Mouse (Mus musculus) MEL (cell line): ENCODE results near the gene Aifm1. TPM values are rescaled to one million over a fixed set of nuclear protein-coding genes. Genes with fewer than 3 reads are reported as not detected.

Experiments used
- DNase-seq: peaks from one replicate; pipeline ENCODE4 v3.0.0; 2011; ENCODE audit warnings: low read depth, low spot score
- H3K27ac ChIP-seq: 2 replicates; pipeline ENCODE4 v1.5.1; 2012; ENCODE audit warnings: low read depth, mild to moderate bottlenecking, control low read depth, low read length, moderate library complexity; ENCODE audit not compliant: control insufficient read depth
- H3K27me3 ChIP-seq, 2 experiments: fragments of 150-350 bp in 1 of 2; sonication (generic) in 1 of 2; 2 replicates each; pipeline ENCODE4 v1.6.1; 2012; ENCODE audit warnings: low read length in 2 of 2, mild to moderate bottlenecking in 2 of 2, improper control_type of control experiment in 1 of 2, moderate library complexity in 1 of 2; ENCODE audit not compliant: insufficient read depth in 2 of 2, control insufficient read depth in 1 of 2
- H3K36me3 ChIP-seq, 2 experiments: 2 replicates each; pipeline ENCODE4 v1.6.1; 2012 to 2014; ENCODE audit warnings: low read length in 2 of 2, improper control_type of control experiment in 1 of 2, inconsistent platforms in 1 of 2, mild to moderate bottlenecking in 1 of 2; ENCODE audit not compliant: insufficient read depth in 2 of 2, control insufficient read depth in 1 of 2
- H3K4me1 ChIP-seq, 2 experiments: fragments of 150-350 bp in 1 of 2; sonication (generic) in 1 of 2; 2 replicates each; pipeline ENCODE4 v1.6.1; 2012; ENCODE audit warnings: low read length in 2 of 2, improper control_type of control experiment in 1 of 2, mild to moderate bottlenecking in 1 of 2; ENCODE audit not compliant: insufficient read depth in 2 of 2, control insufficient read depth in 1 of 2
- H3K4me3 ChIP-seq, 2 experiments: fragments of 150-350 bp in 1 of 2; sonication (generic) in 1 of 2; 2 replicates each; pipeline ENCODE4 v1.5.1; 2012; ENCODE audit warnings: low read depth in 2 of 2, low read length in 2 of 2, mild to moderate bottlenecking in 2 of 2, moderate library complexity in 2 of 2, control low read depth in 1 of 2, improper control_type of control experiment in 1 of 2; ENCODE audit not compliant: control insufficient read depth in 1 of 2, insufficient read depth in 1 of 2
- H3K79me2 ChIP-seq: 2 replicates; pipeline ENCODE4 v1.6.1; 2012; ENCODE audit warnings: mild to moderate bottlenecking, low read length, moderate library complexity; ENCODE audit not compliant: control insufficient read depth, poor library complexity, insufficient read depth
- H3K9ac ChIP-seq: 2 replicates; pipeline ENCODE4 v1.6.1; 2012; ENCODE audit warnings: low read depth, mild to moderate bottlenecking, control low read depth, low read length, moderate library complexity; ENCODE audit not compliant: control insufficient read depth, poor library complexity, severe bottlenecking
- H3K9me3 ChIP-seq: fragments of 150-350 bp; sonication (generic); replicated peaks from 2 replicates; pipeline ENCODE4 v1.6.1; 2012; ENCODE audit warnings: mild to moderate bottlenecking, low read length, improper control_type of control experiment, moderate library complexity; ENCODE audit not compliant: insufficient read depth
- CHD1 ChIP-seq: IDR thresholded peaks from 2 replicates; pipeline ENCODE4 v1.6.1; 2012; ENCODE audit warnings: low read depth, mild to moderate bottlenecking, inconsistent platforms, low read length, improper control_type of control experiment
- E2F4 ChIP-seq: IDR thresholded peaks from 2 replicates; pipeline ENCODE4 v1.6.1; 2011; ENCODE audit warnings: low read depth, low read length, improper control_type of control experiment, borderline replicate concordance
- ELF1 ChIP-seq: IDR thresholded peaks from 2 replicates; pipeline ENCODE4 v1.6.1; 2014; ENCODE audit warnings: low read depth, mild to moderate bottlenecking, inconsistent platforms, low read length, improper control_type of control experiment, moderate library complexity
- GABPA ChIP-seq: IDR thresholded peaks from 2 replicates; pipeline ENCODE4 v1.6.1; 2012; ENCODE audit warnings: low read depth, mild to moderate bottlenecking, inconsistent platforms, low read length, improper control_type of control experiment, moderate library complexity
- GATA1 ChIP-seq: IDR thresholded peaks from 2 replicates; pipeline ENCODE4 v1.6.1; 2011; ENCODE audit warnings: low read depth, low read length, improper control_type of control experiment
- HCFC1 ChIP-seq: IDR thresholded peaks from 2 replicates; pipeline ENCODE4 v1.6.1; 2012; ENCODE audit warnings: low read depth, mild to moderate bottlenecking, inconsistent platforms, low read length, improper control_type of control experiment, moderate library complexity
- JUND ChIP-seq: IDR thresholded peaks from 2 replicates; pipeline ENCODE4 v1.6.1; 2011; ENCODE audit warnings: low read depth, mild to moderate bottlenecking, improper control_type of control experiment, low read length
- KAT2A ChIP-seq: conservative IDR thresholded peaks from 2 replicates; pipeline ENCODE4 v1.6.1; 2012; ENCODE audit warnings: low read depth, low read length, improper control_type of control experiment, inconsistent platforms
- MXI1 ChIP-seq: IDR thresholded peaks from 2 replicates; pipeline ENCODE4 v1.6.1; 2011; ENCODE audit warnings: mild to moderate bottlenecking, low read depth, low read length, improper control_type of control experiment
- MYB ChIP-seq: IDR thresholded peaks from 2 replicates; pipeline ENCODE4 v1.6.1; 2011; ENCODE audit warnings: mild to moderate bottlenecking, low read depth, low read length, improper control_type of control experiment
- MYC ChIP-seq: IDR thresholded peaks from 2 replicates; pipeline ENCODE4 v1.6.1; 2011; ENCODE audit warnings: low read depth, mild to moderate bottlenecking, low read length, improper control_type of control experiment, moderate library complexity
- NRF1 ChIP-seq: IDR thresholded peaks from 2 replicates; pipeline ENCODE4 v1.6.1; 2014; ENCODE audit warnings: low read depth, mild to moderate bottlenecking, inconsistent platforms, low read length, improper control_type of control experiment, moderate library complexity; ENCODE audit not compliant: poor library complexity, insufficient read depth, severe bottlenecking
- POLR2AphosphoS2 ChIP-seq: IDR thresholded peaks from 2 replicates; pipeline ENCODE4 v1.6.1; 2011; ENCODE audit warnings: low read length, improper control_type of control experiment
- RCOR1 ChIP-seq: IDR thresholded peaks from 2 replicates; pipeline ENCODE4 v1.6.1; 2012; ENCODE audit warnings: low read depth, mild to moderate bottlenecking, inconsistent platforms, low read length, improper control_type of control experiment
- SIN3A ChIP-seq: IDR thresholded peaks from 2 replicates; pipeline ENCODE4 v1.6.1; 2012; ENCODE audit warnings: low read length, improper control_type of control experiment, inconsistent platforms
- SMC3 ChIP-seq: IDR thresholded peaks from 2 replicates; pipeline ENCODE4 v1.6.1; 2011; ENCODE audit warnings: low read depth, low read length, improper control_type of control experiment
- ZC3H11A ChIP-seq: IDR thresholded peaks from 2 replicates; pipeline ENCODE4 v1.6.1; 2012; ENCODE audit warnings: low read depth, mild to moderate bottlenecking, inconsistent platforms, low read length, improper control_type of control experiment
- ZKSCAN1 ChIP-seq: IDR thresholded peaks from 2 replicates; pipeline ENCODE4 v1.6.1; 2012; ENCODE audit warnings: low read depth, mild to moderate bottlenecking, inconsistent platforms, low read length, improper control_type of control experiment, moderate library complexity
- ZMIZ1 ChIP-seq: IDR thresholded peaks from 2 replicates; pipeline ENCODE4 v1.6.1; 2012; ENCODE audit warnings: low read depth, mild to moderate bottlenecking, inconsistent platforms, low read length, improper control_type of control experiment, moderate library complexity
- ZNF384 ChIP-seq: IDR thresholded peaks from 2 replicates; pipeline ENCODE4 v1.6.1; 2012; ENCODE audit warnings: low read depth, mild to moderate bottlenecking, inconsistent platforms, low read length, improper control_type of control experiment
- polyA plus RNA-seq, 2 experiments: library from polyadenylated mRNA; stranded (reverse) in 1 of 2; unstranded in 1 of 2; fragments of >175 nt in 1 of 2; fragments of >200 nt in 1 of 2; gene quantifications; 2 replicates each; pipeline versions ENCODE4 v1.2.1 to v1.2.4; 2012; ENCODE audit warnings: low replicate concordance in 2 of 2, low read depth in 1 of 2; ENCODE audit not compliant: insufficient read length in 2 of 2, insufficient read depth in 1 of 2, missing spikeins in 1 of 2
- total RNA-seq: library from RNA; depleted of rRNA; stranded (reverse); fragments of 300-350 nt; gene quantifications from 2 replicates; pipeline ENCODE4 v1.2.3, GENCODE M21; 2012

The Aifm1 gene
- total and polyA plus RNA-seq, 3 experiments, result 69.1 to 99.1 TPM; not detected in 1

- peaks cover 0 to 5% of the 10 kb centered on the region in 2 experiments; a peak in 1 of 4 replicates for H3K36me3 ChIP-seq
Measured at GRCm38 (mm10) chrX:48460496-48460895, 52.9 kb downstream of the Aifm1 start.

GRCm38 (mm10) chrX:48456956-48457355 is 56.4 kb downstream of the Aifm1 start:
- H3K4me1 ChIP-seq, result peaks cover 0 to 15% of the 10 kb centered on the region in 2 experiments; a peak in 2 of 4 replicates
- TF ChIP-seq ZC3H11A, result no peak
- TF ChIP-seq NRF1, result no peak
- no peak for TF ChIP-seq ZKSCAN1
- TF ChIP-seq RCOR1, result no peak
- no peak for TF ChIP-seq MYC
- no peak for TF ChIP-seq GATA1
- no peak for TF ChIP-seq E2F4
- no peak for TF ChIP-seq MYB
- TF ChIP-seq CHD1, result no peak
- TF ChIP-seq HCFC1, result no peak
- TF ChIP-seq, all 39 proteins: peak for 0
- no peak overlapping the region for H3K27ac ChIP-seq
- peaks cover 17% of the 10 kb centered on the region for H3K79me2 ChIP-seq
- no peak overlapping the region for H3K4me3 ChIP-seq
- H3K9me3 ChIP-seq, result no peaks in the 10 kb centered on the region
- H3K27me3 ChIP-seq, result no peaks in the 10 kb centered on the region
- peaks cover 0 to 12% of the 10 kb centered on the region in 2 experiments; a peak in 2 of 4 replicates for H3K36me3 ChIP-seq
- DNase-seq, result no peak
- H3K9ac ChIP-seq, result no peak overlapping the region

More at GRCm38 (mm10) chrX:48460496-48460895, 52.9 kb downstream of the Aifm1 start:
- no peak overlapping the region for H3K27ac ChIP-seq
- no peak for TF ChIP-seq JUND
- TF ChIP-seq ELF1, result no peak
- no peak for TF ChIP-seq GABPA
- TF ChIP-seq GATA1, result no peak
- TF ChIP-seq NRF1, result no peak
- H3K9ac ChIP-seq, result no peak overlapping the region
- DNase-seq, result no peak
- no peaks in the 10 kb centered on the region; the same call in 1 of the 2 replicates for H3K79me2 ChIP-seq
- no peaks in the 10 kb centered on the region for H3K9me3 ChIP-seq
- H3K27me3 ChIP-seq, result no peaks in the 10 kb centered on the region
- no peak overlapping the region for H3K4me3 ChIP-seq
- H3K4me1 ChIP-seq, result peaks cover 1 to 10% of the 10 kb centered on the region in 2 experiments; a peak in 1 of 4 replicates

GRCm38 (mm10) chrX:48455018-48455417 is 58.3 kb downstream of the Aifm1 start:
- H3K4me1 ChIP-seq, result peaks cover 0 to 14% of the 10 kb centered on the region in 2 experiments; a peak in 2 of 4 replicates
- DNase-seq, result peak; percentile 33
- peak overlapping the region; percentile 64 to 73 for H3K4me3 ChIP-seq
- H3K9me3 ChIP-seq, result no peaks in the 10 kb centered on the region
- H3K79me2 ChIP-seq, result peaks cover 23% of the 10 kb centered on the region
- TF ChIP-seq POLR2AphosphoS2, result no peak
- TF ChIP-seq MXI1, result no peak
- no peak for TF ChIP-seq KAT2A
- TF ChIP-seq E2F4, result no peak
- TF ChIP-seq ZNF384, result no peak
- no peak for TF ChIP-seq ZMIZ1
- no peak for TF ChIP-seq NRF1
- no peak for TF ChIP-seq SIN3A
- TF ChIP-seq SMC3, result no peak
- peak overlapping the region; percentile 94 for H3K9ac ChIP-seq
- no peaks in the 10 kb centered on the region for H3K27me3 ChIP-seq
- H3K27ac ChIP-seq, result no peak overlapping the region
- H3K36me3 ChIP-seq, result peaks cover 0 to 8% of the 10 kb centered on the region in 2 experiments; a peak in 2 of 4 replicates
